Mouse (Mus musculus): ENCODE measurements around the gene Asic2. TPM values are rescaled to one million over a fixed set of nuclear protein-coding genes. Genes with fewer than 3 reads are reported as not detected.
A peak's percentile ranks its signal among the peaks of the same experiment; 100 is the strongest.

The Asic2 gene
- total RNA-seq, 2 experiments from 2014 or later: 61.5 to 63.3 TPM

DNA sequence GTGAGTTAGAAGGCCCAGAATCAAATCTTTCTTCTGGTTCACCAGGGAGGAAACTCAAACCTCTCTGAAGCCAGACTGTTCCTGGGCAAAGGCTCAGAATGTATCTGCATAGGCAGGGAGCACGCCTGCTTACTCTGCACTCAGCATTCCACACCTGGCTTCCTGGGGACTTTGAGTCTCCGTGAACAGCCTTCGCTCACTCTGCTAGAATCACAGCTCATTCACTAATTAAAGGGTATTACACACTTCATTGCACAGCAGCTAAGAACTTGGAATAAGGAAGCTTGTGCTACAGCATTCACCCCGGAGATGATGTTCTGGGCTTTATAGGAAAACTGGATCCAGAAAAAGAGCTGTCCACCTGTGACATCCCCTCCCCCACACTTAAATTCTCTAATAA is 3.7 kb downstream of the Asic2 start:
- no peak for DNase-seq (ENCODE audit: low spot score in 2 of 2)

GRCm38 (mm10) chr11:81954398-81954797 is 13.9 kb downstream of the Asic2 start:
- DNase-seq (ENCODE audit: low spot score in 2 of 2): no peak

- DNase-seq (ENCODE audit: low spot score in 2 of 2): no peak
Observed at GRCm38 (mm10) chr11:81948021-81948420, 20.2 kb downstream of the Asic2 start.

DNA sequence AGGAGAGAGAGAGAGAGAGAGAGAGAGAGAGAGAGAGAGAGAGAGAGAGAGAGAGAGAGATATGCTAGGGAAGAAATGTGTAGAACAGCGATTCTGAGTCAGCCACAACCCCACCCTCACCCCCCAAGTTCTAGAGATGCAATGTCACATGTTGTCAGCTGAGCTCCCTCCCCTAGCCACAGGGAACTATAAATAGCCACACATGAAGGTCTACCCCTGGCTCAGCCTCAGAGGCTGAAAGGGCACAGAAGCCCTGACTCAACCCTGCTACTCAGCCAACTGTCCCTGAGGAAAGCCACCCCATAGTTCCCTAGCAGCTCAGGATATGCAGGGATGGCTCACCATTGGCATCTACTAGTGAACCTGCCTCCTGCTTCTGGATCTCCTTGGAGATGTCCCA is 26.1 kb downstream of the Asic2 start:
- no peak for DNase-seq (ENCODE audit: low spot score in 2 of 2)

GRCm38 (mm10) chr11:81940988-81941387 is 27.3 kb downstream of the Asic2 start:
- DNase-seq (ENCODE audit: low spot score in 2 of 2): peak; percentile 32 to 47

DNA sequence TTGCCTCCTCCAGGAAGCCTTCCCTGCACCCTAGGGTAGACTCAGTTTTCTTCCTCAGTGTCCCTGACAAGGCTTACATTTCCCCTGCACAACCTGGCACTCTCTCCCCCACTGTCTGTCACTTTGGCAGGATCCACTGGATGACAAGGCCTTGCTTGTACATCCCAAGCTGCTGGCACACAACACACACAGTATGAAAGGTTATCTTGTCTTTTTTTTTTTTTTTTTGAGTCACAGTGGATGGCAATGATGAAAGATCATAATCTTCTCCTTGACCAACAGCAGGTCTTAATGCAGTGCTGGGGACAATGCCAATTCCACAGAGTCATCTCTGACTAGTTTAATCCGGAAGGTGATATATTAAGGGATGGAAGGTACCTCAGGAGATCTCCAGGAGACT is 30.7 kb downstream of the Asic2 start:
- DNase-seq (ENCODE audit: low spot score in 2 of 2): no peak

DNA sequence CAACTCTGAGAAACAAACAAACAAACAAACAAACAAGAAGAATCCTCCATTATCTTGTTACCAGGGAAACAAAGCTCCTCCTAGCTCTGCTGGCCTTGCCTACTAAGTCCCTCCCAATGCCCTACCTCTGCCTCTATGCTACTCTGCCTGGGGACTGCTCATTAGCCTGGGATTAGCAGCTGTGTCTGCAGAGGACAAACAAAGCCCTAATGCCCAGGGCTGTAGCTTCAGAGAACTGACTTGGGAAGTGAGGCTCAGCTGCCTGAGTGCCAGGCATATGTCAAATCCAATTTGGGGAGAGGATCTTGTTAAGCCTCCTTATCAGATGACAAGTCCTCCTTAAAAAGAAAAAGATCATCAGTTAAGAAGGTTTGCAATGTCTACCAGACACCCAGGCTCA is 41.9 kb downstream of the Asic2 start:
- no peak for DNase-seq (ENCODE audit: low spot score in 2 of 2)

DNA sequence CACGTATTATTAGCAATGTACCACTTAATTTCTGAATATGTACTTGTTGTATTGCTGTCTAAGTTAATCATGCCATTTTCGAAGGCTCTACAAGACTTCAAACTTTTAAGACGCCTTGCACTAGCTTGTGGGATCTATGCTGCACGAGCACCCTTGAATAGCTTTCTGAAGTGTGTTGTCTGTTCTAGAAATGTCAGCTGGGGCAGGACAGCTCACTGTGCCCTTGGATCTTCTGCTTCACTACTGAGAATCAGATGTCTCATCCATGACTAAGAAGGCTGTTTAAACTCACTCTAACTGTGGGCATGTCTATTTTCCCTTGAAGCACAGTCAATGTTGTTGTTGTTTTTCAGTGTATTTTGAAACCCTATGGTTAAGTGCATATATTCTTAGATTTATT is 44.6 kb downstream of the Asic2 start:
- no peak for DNase-seq (ENCODE audit: low spot score in 2 of 2)

- DNase-seq (ENCODE audit: low spot score in 2 of 2): no peak
Observed at GRCm38 (mm10) chr11:81923096-81923495, 45.2 kb downstream of the Asic2 start.

- DNase-seq (ENCODE audit: low spot score in 2 of 2): no peak
Observed at GRCm38 (mm10) chr11:81915501-81915900, 52.8 kb downstream of the Asic2 start.

DNA sequence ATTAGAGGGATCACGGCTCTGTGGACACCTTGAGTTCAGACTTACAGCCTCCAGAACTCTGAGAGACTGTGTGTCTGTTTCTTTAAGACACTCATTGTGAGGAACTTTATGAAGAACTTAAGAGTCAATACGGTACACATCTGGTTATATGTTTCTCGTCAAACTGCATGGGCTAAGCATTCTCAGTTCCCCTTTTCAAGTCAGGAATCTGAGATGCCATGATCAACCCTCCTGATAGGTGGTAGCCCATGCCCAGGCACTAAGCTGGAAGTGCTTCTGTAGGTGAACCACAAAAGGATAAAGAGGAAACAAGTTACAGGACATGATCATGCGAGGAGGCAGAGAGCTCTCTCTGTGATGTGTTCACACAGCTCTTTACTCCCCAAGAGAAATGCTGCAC is 55.2 kb downstream of the Asic2 start:
- DNase-seq (ENCODE audit: low spot score in 2 of 2): no peak

DNA sequence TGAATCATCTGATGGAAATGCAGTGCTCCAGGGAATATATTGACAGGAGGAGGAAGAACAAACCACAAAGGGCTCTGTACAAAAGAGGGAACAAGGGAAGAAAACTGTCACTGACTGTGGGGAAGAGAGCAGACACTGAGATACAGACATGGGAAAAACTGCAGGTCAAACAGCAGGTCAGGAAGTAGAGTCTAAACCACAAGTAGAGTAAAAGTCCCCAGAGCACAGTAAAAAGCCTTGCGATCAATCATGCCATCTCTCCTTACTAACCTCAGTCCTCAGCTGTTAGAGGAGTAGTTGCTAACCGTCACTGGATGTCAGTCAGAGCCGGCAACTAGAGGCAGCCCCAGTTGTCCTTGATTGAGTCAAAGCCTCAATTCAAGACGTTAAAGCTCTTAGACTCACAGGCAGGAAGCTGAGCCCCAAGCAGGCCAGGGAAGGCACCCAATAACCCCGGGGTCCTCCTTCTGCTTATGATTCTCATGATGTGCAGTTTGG is 58.8 kb downstream of the Asic2 start:
- no peak for DNase-seq (ENCODE audit: low spot score in 2 of 2)

DNA sequence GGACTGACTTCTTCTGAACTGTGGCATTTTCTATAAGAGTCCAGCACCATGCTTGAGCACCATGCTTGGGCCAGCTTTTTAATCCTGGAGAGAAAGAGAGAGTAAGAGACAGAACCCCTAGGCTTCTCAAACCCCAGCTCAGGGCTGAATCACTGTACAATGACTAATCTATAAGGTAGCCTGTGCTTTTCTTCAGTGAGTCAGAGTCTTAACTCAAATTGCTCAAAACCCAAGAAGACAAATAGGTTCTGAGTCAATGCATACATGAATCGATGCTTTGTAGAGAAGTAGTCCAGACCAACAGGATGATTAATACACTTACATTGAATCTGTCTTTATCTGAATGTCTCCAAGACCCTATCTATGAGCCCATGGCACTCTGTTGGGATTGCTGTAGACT is 59.5 kb downstream of the Asic2 start:
- no peak for DNase-seq (ENCODE audit: low spot score in 2 of 2)

DNA sequence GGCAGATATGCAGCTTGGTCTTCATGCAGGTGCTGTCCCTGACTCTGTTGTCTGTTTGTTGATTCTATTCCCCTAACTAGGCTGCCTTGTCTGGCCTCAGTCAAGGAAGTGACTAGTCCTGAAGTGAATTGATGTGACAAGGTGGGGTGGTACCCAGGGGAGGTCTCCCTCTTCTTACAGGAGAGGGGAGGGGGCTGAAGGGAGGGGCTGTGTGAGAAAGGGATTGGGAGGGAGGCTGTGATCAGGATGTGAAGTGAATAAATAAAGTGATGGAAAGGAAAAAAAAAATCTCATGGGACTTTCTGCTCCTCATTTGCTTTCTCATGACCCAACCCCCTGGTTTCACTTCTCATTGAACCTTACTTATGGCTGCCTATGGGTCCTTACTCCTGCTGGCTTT is 65.9 kb downstream of the Asic2 start:
- no peak for DNase-seq (ENCODE audit: low spot score in 2 of 2)

DNA sequence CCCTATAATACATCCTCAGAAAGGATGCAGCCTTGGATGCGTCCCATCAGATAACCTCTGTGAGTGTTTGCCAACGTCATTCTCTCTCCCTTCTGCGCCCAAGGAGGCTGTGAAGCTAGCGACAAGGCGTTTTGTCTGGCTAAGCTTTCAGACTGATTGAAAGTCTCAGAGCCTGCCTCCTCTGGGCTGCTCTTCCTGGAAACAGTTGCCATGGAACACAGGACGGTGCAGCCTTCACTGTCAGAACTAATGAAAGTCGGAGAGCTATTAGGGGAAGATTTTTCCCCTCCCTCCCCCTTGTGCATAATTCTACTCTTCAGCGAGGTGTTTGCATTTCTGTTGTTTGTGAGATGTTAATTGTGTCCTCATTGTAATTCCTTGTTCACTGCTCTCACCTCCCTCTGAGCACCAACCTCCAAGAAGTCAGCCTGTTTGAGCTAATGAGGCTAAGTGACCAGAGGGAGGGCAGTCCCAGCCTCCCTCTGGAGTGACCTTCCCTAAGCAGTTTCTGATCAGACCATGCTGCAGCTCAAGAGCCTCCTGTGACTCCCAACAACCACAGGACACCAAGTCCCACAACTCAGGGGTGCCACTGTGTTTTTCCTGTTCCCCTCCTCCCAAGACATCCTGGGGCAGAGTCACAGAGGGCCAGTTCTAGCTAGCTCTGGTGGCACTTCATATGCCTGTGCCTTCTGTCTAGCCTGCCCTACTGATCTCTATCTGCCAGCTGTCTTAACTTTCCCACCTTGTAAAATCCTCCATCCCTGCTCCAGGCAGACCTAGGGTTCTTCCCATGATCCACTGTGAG is 70.5 kb downstream of the Asic2 start:
- DNase-seq (ENCODE audit: low spot score in 2 of 2): peak; percentile 16 to 32

- DNase-seq (ENCODE audit: low spot score in 2 of 2): no peak
Observed at GRCm38 (mm10) chr11:81896511-81896910, 71.7 kb downstream of the Asic2 start.

DNA sequence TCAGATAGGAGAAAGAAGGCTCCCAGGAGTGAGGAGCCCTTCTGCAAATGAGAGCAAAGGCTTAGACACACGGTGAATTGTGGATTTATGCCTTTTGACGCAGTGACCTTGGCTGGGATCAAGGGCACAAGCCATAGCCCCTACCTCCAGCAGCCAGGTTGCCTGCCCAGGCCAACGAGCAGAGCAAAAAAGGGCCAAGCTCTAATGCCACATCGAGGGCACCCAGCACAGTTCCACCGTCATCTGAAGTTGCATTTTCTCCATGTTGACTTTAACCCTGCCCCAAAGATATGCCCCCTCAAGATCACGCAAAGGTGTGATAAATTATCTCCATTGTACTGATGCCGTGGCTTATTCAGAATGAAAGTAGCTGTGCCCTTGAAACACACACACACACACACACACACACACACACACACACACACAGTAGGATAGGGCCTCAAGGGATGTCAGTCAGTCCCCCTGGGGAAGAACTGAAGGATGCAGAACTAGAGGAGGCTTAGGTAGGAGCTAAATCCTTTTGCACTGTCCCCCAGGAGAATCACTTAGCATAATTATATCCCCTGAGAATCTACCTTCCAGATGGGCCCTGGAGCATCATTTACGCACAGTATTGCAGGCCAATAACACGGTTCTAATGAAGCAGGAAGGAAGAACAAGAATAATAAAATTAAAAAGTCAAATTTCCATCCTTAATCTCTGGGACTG is 96.6 kb downstream of the Asic2 start:
- DNase-seq (ENCODE audit: low spot score in 2 of 2): no peak

DNA sequence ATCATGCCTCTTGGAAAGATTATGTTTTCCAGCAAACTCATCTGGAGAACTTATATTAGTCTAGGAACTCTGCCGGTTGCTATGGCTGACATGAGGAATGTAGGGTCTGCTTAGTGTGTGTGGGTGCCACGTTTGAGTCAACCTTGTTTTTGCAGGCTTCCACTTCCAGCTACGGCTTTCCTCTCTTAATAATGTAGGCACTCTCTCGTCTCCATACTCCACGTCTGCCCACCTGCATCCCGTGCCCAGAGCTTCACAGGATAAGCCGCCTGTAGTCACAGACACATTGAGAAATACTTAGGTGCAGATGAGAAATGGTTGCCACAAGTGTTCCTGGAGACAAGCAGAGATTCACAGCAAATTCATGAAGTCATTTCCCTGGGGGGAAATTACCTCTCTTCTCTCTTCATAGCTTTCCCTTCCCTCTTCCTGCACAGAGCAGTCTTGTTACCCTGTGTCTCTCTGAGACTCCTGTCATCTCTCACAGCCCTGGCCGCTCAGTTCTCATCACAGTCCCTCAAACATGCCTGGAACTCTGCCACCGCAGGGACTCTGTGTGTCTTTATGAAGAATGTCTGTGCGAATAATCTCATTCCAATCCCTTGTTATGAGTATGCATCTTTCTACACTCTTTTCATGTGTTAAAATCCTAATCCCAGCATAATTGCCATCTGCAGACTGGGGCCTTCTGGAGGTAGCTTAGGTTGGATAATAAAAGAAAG is 102.4 kb downstream of the Asic2 start:
- no peak for DNase-seq (ENCODE audit: low spot score in 2 of 2)

DNA sequence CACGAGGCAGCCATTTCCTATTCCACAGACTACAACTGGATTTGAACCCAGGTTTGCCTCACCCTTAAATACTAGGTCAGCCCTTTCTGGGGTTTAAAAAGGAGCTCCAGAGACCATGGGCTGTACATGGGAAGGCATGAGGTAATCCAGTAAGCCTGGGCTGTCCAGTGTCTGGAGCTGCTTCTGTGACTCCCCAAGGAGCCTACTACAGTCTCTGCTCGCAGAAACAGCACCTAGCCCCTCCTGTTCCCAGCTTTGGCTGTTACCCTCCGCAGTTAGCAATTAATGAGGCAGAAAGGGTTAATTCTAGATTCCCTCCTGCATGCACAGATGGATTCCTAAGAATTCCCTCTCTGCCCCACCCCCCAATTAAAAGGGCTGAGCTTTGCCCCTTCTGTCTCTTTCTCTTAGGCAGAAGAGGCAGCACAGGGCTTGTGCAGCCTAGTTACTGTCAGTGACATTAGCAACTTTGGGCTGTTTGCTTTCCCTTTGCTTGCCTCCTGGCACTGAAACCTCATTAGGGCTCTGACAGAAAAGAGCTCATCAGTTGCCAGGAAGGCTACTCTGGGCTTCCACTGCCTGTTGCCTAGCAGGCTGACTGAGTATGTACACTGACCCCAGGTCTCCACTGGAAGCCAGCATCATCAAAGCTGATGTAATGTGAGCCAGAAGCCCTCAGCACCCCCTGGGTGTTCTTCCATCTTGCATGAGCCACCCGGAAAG is 107.8 kb downstream of the Asic2 start, which contains the start of gene 5530401A14Rik:
TSS of gene 5530401A14Rik (plus strand) at position 424 of the 723 bp plus-strand sequence.
- peak; percentile 51 to 54 for DNase-seq (ENCODE audit: low spot score in 2 of 2)

- DNase-seq (ENCODE audit: low spot score in 2 of 2): no peak
Observed at GRCm38 (mm10) chr11:81847773-81848490, 120.3 kb downstream of the Asic2 start.

- no peak for DNase-seq (ENCODE audit: low spot score in 2 of 2)
Observed at GRCm38 (mm10) chr11:81845686-81846036, 122.6 kb downstream of the Asic2 start.

Measured in layer of hippocampus, postnatal 10 days (tissue).